Mouse (Mus musculus): Measurements from ENCODE around the gene Rcc2. TPM values are rescaled to one million over a fixed set of nuclear protein-coding genes. Genes with fewer than 3 reads are reported as not detected.

Rcc2 gene
- polyA plus RNA-seq, 2 experiments = 16.5 to 50.3 TPM

- Histone ChIP-seq H3K4me2 (ENCODE audit: low read depth) (peak overlapping the region; percentile 97), H3K9ac (replicated peaks) (peak overlapping the region; percentile 94), H3K9me3 (ENCODE audit: control insufficient read depth, low read length) (no peaks in the 10 kb centered on the region), H3K27ac (peak overlapping the region; percentile 63), H3K4me3 (ENCODE audit: insufficient read depth in 1 of 2, low read depth in 2 of 2, low read length in 2 of 2) (peak overlapping the region; percentile 75 to 83), H3K27me3 (ENCODE audit: control insufficient read depth, insufficient read depth, low read length) (no peaks in the 10 kb centered on the region), H3K4me1 (replicated peaks; ENCODE audit: control insufficient read depth in 2 of 2, insufficient read depth in 2 of 2, low read length in 1 of 2) (peaks cover 32 to 35% of the 10 kb centered on the region in 2 experiments), H3K36me3 (replicated peaks; ENCODE audit: control insufficient read depth, insufficient read depth, low read depth) (peaks cover 30% of the 10 kb centered on the region)
- TF ChIP-seq CTCF (IDR thresholded peaks at IDR 0.05; ENCODE audit: low read depth) = no peak
- TF ChIP-seq EP300 (IDR thresholded peaks at IDR 0.05; ENCODE audit: low read depth) = no peak
- 28% methylated on average over 8 of the region's 8 CpGs for WGBS (ENCODE audit: insufficient replicate concordance)
- ATAC-seq (ENCODE audit: insufficient read depth) (no peak), DNase-seq (ENCODE audit: low read depth in 3 of 3, low spot score in 3 of 3) (no peak)
These were observed 3.3 kb downstream of the Rcc2 start for GRCm38 (mm10) chr4:140703636-140704035.

- no peak for TF ChIP-seq CTCF (IDR thresholded peaks at IDR 0.05; ENCODE audit: low read depth)
- TF ChIP-seq EP300 (IDR thresholded peaks at IDR 0.05; ENCODE audit: low read depth) = no peak
- H3K4me1 ChIP-seq (replicated peaks; ENCODE audit: control insufficient read depth in 2 of 2, insufficient read depth in 2 of 2, low read length in 1 of 2) = peaks cover 27 to 29% of the 10 kb centered on the region in 2 experiments
- DNase-seq (ENCODE audit: low read depth in 3 of 3, low spot score in 3 of 3) (no peak), ATAC-seq (ENCODE audit: insufficient read depth) (no peak)
- H3K9ac ChIP-seq (replicated peaks) = peak overlapping the region; percentile 94
- H3K4me2 ChIP-seq (ENCODE audit: low read depth) = peak overlapping the region; percentile 97
- peak overlapping the region in 1 of 2 experiments; percentile 83; a peak in 2 of 4 replicates for H3K4me3 ChIP-seq (ENCODE audit: insufficient read depth in 1 of 2, low read depth in 2 of 2, low read length in 2 of 2)
- WGBS (ENCODE audit: insufficient replicate concordance) = 56% methylated on average over 4 of the region's 4 CpGs
- no peak overlapping the region; the same call in 1 of the 2 replicates for H3K27ac ChIP-seq
- H3K36me3 ChIP-seq (replicated peaks; ENCODE audit: control insufficient read depth, insufficient read depth, low read depth) = peaks cover 33% of the 10 kb centered on the region
- no peaks in the 10 kb centered on the region for H3K27me3 ChIP-seq (ENCODE audit: control insufficient read depth, insufficient read depth, low read length)
- no peaks in the 10 kb centered on the region for H3K9me3 ChIP-seq (ENCODE audit: control insufficient read depth, low read length)
These were observed 3.8 kb downstream of the Rcc2 start for GRCm38 (mm10) chr4:140704166-140704565.

GRCm38 (mm10) chr4:140707615-140708014 lies 7.3 kb downstream of the Rcc2 start:
- Histone ChIP-seq H3K4me3 (ENCODE audit: insufficient read depth in 1 of 2, low read depth in 2 of 2, low read length in 2 of 2) (no peak overlapping the region), H3K9me3 (ENCODE audit: control insufficient read depth, low read length) (no peaks in the 10 kb centered on the region), H3K9ac (replicated peaks) (no peak overlapping the region), H3K4me2 (ENCODE audit: low read depth) (no peak overlapping the region), H3K27ac (no peak overlapping the region), H3K27me3 (ENCODE audit: control insufficient read depth, insufficient read depth, low read length) (no peaks in the 10 kb centered on the region), H3K36me3 (replicated peaks; ENCODE audit: control insufficient read depth, insufficient read depth, low read depth) (peaks cover 68% of the 10 kb centered on the region), H3K4me1 (replicated peaks; ENCODE audit: control insufficient read depth in 2 of 2, insufficient read depth in 2 of 2, low read length in 1 of 2) (peaks cover 11 to 14% of the 10 kb centered on the region in 2 experiments)
- TF ChIP-seq CTCF (IDR thresholded peaks at IDR 0.05; ENCODE audit: low read depth) (no peak), EP300 (IDR thresholded peaks at IDR 0.05; ENCODE audit: low read depth) (no peak)
- ATAC-seq (ENCODE audit: insufficient read depth) (no peak), DNase-seq (ENCODE audit: low read depth in 3 of 3, low spot score in 3 of 3) (no peak)
- WGBS (ENCODE audit: insufficient replicate concordance) = 66% methylated on average over 4 of the region's 4 CpGs

- TF ChIP-seq EP300 (IDR thresholded peaks at IDR 0.05; ENCODE audit: low read depth) = no peak
- no peak for TF ChIP-seq CTCF (IDR thresholded peaks at IDR 0.05; ENCODE audit: low read depth)
- H3K9me3 ChIP-seq (ENCODE audit: control insufficient read depth, low read length) = no peaks in the 10 kb centered on the region
- no peak overlapping the region for H3K4me3 ChIP-seq (ENCODE audit: insufficient read depth in 1 of 2, low read depth in 2 of 2, low read length in 2 of 2)
- H3K9ac ChIP-seq (replicated peaks) = no peak overlapping the region
- DNase-seq (ENCODE audit: low read depth in 3 of 3, low spot score in 3 of 3) (no peak), ATAC-seq (ENCODE audit: insufficient read depth) (no peak)
- WGBS (ENCODE audit: insufficient replicate concordance) = 80% methylated on average over 18 of the region's 18 CpGs
- H3K4me2 ChIP-seq (ENCODE audit: low read depth) = no peak overlapping the region
- H3K27me3 ChIP-seq (ENCODE audit: control insufficient read depth, insufficient read depth, low read length) = no peaks in the 10 kb centered on the region
- H3K4me1 ChIP-seq (replicated peaks; ENCODE audit: control insufficient read depth in 2 of 2, insufficient read depth in 2 of 2, low read length in 1 of 2) = peaks cover 11 to 12% of the 10 kb centered on the region in 2 experiments
- H3K27ac ChIP-seq = no peak overlapping the region
- H3K36me3 ChIP-seq (replicated peaks; ENCODE audit: control insufficient read depth, insufficient read depth, low read depth) = peaks cover 76% of the 10 kb centered on the region
These were observed 8.1 kb downstream of the Rcc2 start for GRCm38 (mm10) chr4:140708297-140708927.

- WGBS (ENCODE audit: insufficient replicate concordance) = 87% methylated on average over 7 of the region's 7 CpGs
These were observed 8.8 kb downstream of the Rcc2 start for GRCm38 (mm10) chr4:140709111-140709510.

More at GRCm38 (mm10) chr4:140709111-140709510, 8.8 kb downstream of the Rcc2 start:
- no peaks in the 10 kb centered on the region for H3K27me3 ChIP-seq (ENCODE audit: control insufficient read depth, insufficient read depth, low read length)
- no peak overlapping the region for H3K4me3 ChIP-seq (ENCODE audit: insufficient read depth in 1 of 2, low read depth in 2 of 2, low read length in 2 of 2)
- DNase-seq (ENCODE audit: low read depth in 3 of 3, low spot score in 3 of 3) (no peak), ATAC-seq (ENCODE audit: insufficient read depth) (no peak)
- H3K36me3 ChIP-seq (replicated peaks; ENCODE audit: control insufficient read depth, insufficient read depth, low read depth) = peaks cover 83% of the 10 kb centered on the region
- no peak overlapping the region for H3K9ac ChIP-seq (replicated peaks)
- H3K27ac ChIP-seq = no peak overlapping the region
- H3K4me1 ChIP-seq (replicated peaks; ENCODE audit: control insufficient read depth in 2 of 2, insufficient read depth in 2 of 2, low read length in 1 of 2) = peaks cover 4 to 5% of the 10 kb centered on the region in 2 experiments; a peak in 3 of 4 replicates
- TF ChIP-seq CTCF (IDR thresholded peaks at IDR 0.05; ENCODE audit: low read depth) (no peak), EP300 (IDR thresholded peaks at IDR 0.05; ENCODE audit: low read depth) (no peak)
- H3K9me3 ChIP-seq (ENCODE audit: control insufficient read depth, low read length) = no peaks in the 10 kb centered on the region
- no peak overlapping the region for H3K4me2 ChIP-seq (ENCODE audit: low read depth)
